Mouse (Mus musculus): Measurements from ENCODE around the gene Tsen34.

DNA sequence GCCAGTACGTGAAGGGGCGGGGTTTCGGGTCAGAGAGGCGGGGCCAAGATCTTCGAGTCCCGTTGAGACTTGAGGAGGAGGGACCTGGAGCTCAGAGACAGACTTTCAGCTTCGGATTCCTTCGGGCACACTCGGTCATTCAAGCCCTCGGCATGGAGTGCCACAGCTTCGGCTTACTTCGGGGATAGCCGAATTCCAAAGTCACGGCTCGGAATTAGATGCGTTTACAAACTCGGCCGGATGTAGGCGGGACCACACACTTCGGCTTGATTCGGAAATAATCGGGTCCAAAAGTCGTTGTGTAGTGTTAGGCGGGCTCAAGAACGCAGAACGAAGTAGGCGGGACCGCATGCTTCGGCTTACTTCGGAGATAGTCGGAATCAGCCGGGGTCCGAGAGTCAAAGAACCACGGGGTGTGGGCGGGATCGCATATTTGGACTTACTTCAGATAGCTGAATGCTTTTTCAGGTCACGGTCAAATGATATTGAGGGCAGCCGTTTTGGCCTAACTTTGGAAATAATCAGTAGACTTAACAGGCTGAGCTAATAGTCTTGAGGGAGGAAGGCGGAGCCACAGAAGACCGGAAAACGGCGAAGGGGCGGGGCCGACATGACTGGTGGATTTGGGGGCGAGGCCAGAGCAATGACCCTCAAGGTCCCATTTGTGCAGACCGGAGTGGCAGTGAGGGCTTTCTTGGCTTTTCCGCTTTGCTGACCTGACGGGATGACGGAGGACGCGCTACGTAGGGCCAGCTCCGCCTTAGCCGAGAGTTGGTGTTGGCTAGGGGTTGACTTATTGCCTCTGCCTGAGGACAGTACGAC is 535 bp downstream of the Tsen34 start, which contains the start of gene Mboat7:
- TF ChIP-seq GATA2 (IDR thresholded peaks at IDR 0.05; ENCODE audit: borderline replicate concordance, low read depth, low read length): no peak
- TF ChIP-seq GATA1 (IDR thresholded peaks at IDR 0.05; ENCODE audit: borderline replicate concordance, low read length): no peak
